Mouse (Mus musculus) layer of hippocampus, postnatal 25 days (tissue): ENCODE measurements around the gene Mast2. TPM values are rescaled to one million over a fixed set of nuclear protein-coding genes. Genes with fewer than 3 reads are reported as not detected.

ENCODE experiments used
- DNase-seq, 2 experiments: peaks; one replicate each; pipeline ENCODE4 v3.0.0; 2022; ENCODE audit warnings: mixed read lengths in 2 of 2, low spot score in 1 of 2; ENCODE audit errors: extremely low spot score in 1 of 2
- total RNA-seq, 2 experiments: library from RNA; stranded (reverse); gene quantifications; 2 replicates each; pipeline ENCODE4 v1.2.3; 2021

Gene Mast2
- total RNA-seq, 2 experiments from 2014 or later: 86.7 to 100 TPM

- no peak for DNase-seq
These were observed 51.0 kb downstream of the Mast2 start for GRCm38 (mm10) chr4:116412993-116413392.

GRCm38 (mm10) chr4:116411401-116411800, 52.6 kb downstream of the Mast2 start:
- DNase-seq: no peak

- no peak for DNase-seq
These were observed 57.3 kb downstream of the Mast2 start for GRCm38 (mm10) chr4:116406668-116407067.

GRCm38 (mm10) chr4:116405955-116406351, 58.0 kb downstream of the Mast2 start:
- DNase-seq: peak in 1 of 2 experiments; percentile 30

GRCm38 (mm10) chr4:116405276-116405954, 58.6 kb downstream of the Mast2 start:
- DNase-seq: no peak

GRCm38 (mm10) chr4:116403884-116404283, 60.1 kb downstream of the Mast2 start:
- no peak for DNase-seq

- no peak for DNase-seq
These were observed 61.3 kb downstream of the Mast2 start for GRCm38 (mm10) chr4:116402708-116403107.

- no peak for DNase-seq
These were observed 65.9 kb downstream of the Mast2 start for GRCm38 (mm10) chr4:116398051-116398450.

GRCm38 (mm10) chr4:116377973-116378667, 85.9 kb downstream of the Mast2 start:
- DNase-seq: no peak

GRCm38 (mm10) chr4:116371676-116372075, 92.3 kb downstream of the Mast2 start:
- peak in 1 of 2 experiments; percentile 22 for DNase-seq

- no peak for DNase-seq
These were observed 105.9 kb downstream of the Mast2 start for GRCm38 (mm10) chr4:116358099-116358498.

GRCm38 (mm10) chr4:116352919-116353318, 111.1 kb downstream of the Mast2 start:
- no peak for DNase-seq

GRCm38 (mm10) chr4:116352496-116352895, 111.5 kb downstream of the Mast2 start:
- no peak for DNase-seq

GRCm38 (mm10) chr4:116342119-116342518, 121.9 kb downstream of the Mast2 start:
- peak in 1 of 2 experiments; percentile 66 for DNase-seq

- DNase-seq: no peak
These were observed 127.7 kb downstream of the Mast2 start for GRCm38 (mm10) chr4:116336294-116336693.

- no peak for DNase-seq
These were observed 134.7 kb downstream of the Mast2 start for GRCm38 (mm10) chr4:116329256-116329655.

GRCm38 (mm10) chr4:116322127-116322526, 141.9 kb downstream of the Mast2 start:
- DNase-seq: no peak

- no peak for DNase-seq
These were observed 146.4 kb downstream of the Mast2 start for GRCm38 (mm10) chr4:116317575-116317974.

GRCm38 (mm10) chr4:116304551-116304950, 159.4 kb downstream of the Mast2 start:
- DNase-seq: no peak

GRCm38 (mm10) chr4:116300878-116301355, 163.1 kb downstream of the Mast2 start:
- no peak for DNase-seq

GRCm38 (mm10) chr4:116293296-116293695, 170.7 kb downstream of the Mast2 start:
- no peak for DNase-seq

- DNase-seq: no peak
These were observed 172.4 kb downstream of the Mast2 start for GRCm38 (mm10) chr4:116291561-116291960.
